Mouse (Mus musculus): Measurements from ENCODE around the gene Olfr441. TPM values are rescaled to one million over a fixed set of nuclear protein-coding genes. Genes with fewer than 3 reads are reported as not detected.
"Not testable (repeated sequence)": the region's sequence is repeated elsewhere in the genome, so short reads cannot be mapped to it uniquely, and the experiment has no call there.

Olfr441 gene
- polyA plus RNA-seq (2014; fragmentation: Nextera tagmentation; extraction: Ambion mirVana), result not detected in 2 replicates

DNA sequence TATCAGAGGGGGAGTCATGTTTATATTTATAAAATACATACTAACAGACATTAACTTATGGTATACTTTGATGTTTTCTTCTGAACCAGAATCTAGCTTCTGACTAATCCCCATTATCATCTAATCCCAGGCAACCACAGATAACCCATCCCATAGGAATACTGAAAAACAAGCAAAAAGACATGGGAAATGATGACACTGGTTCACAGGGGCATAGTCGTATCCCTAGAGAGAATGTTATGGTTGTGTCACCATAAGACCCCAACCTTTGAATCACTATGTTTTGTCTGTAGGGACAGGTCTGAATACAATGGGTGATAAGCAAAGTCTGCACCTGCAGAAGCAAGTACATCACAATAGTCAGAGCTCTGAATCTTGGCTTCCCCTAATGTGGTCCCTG is at the start of gene Olfr441:
Gene Olfr441, plus strand, starts transcription at position 301 of the 400 bp plus-strand sequence.
- not testable (repeated sequence) for H3K4me3 ChIP-seq (ENCODE audit: low read depth, low read length); H3K27ac ChIP-seq (ENCODE audit: low read depth); H3K4me2 ChIP-seq; ATAC-seq (ENCODE audit: insufficient read depth); H3K36me3 ChIP-seq (ENCODE audit: insufficient read depth); H3K9me3 ChIP-seq (ENCODE audit: low read depth, low read length); H3K27me3 ChIP-seq (ENCODE audit: insufficient read depth, low read length); DNase-seq; H3K4me1 ChIP-seq (ENCODE audit: insufficient read depth); H3K9ac ChIP-seq
- WGBS, result 78% methylated on average over 1 of the region's 1 CpGs

GRCm38 (mm10) chr6:43078750-43079149 is 27.4 kb upstream of the Olfr441 start:
- H3K9me3 ChIP-seq (ENCODE audit: low read depth, low read length), result no peaks in the 10 kb centered on the region
- H3K4me2 ChIP-seq, result no peak overlapping the region
- ATAC-seq (ENCODE audit: insufficient read depth) (no peak), DNase-seq (peak; percentile 78)
- no peaks in the 10 kb centered on the region for H3K36me3 ChIP-seq (ENCODE audit: insufficient read depth)
- no peaks in the 10 kb centered on the region for H3K27me3 ChIP-seq (ENCODE audit: insufficient read depth, low read length)
- H3K4me1 ChIP-seq (ENCODE audit: insufficient read depth), result no peaks in the 10 kb centered on the region
- H3K9ac ChIP-seq, result no peak overlapping the region
- peak; percentile 58 for TF ChIP-seq CTCF (IDR thresholded peaks at IDR 0.05; ENCODE audit: low read depth)
- WGBS, result 6% methylated on average over 2 of the region's 2 CpGs
- H3K4me3 ChIP-seq (ENCODE audit: low read depth, low read length), result no peak overlapping the region
- no peak overlapping the region for H3K27ac ChIP-seq (ENCODE audit: low read depth)

DNA sequence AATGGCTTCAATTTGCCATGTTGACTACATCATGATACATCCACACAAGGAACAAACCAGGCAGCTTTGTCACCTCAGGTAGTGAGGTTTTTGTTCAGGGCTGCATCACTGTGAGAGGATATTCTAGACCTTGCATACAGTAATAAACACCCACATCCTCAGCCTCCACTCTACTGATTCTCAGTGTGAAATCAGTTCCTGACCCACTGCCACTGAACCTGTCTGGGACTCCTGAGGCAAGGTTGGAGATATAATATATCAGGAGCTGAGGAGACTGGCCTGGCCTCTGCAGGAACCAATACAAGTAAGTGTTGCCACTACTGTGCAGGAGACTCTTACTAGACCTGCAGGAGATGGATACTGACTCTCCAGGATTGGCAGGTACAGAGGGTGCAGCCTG is 24.8 kb upstream of the Olfr441 start:
- H3K4me2 ChIP-seq; H3K9ac ChIP-seq; H3K27me3 ChIP-seq (ENCODE audit: insufficient read depth, low read length); ATAC-seq (ENCODE audit: insufficient read depth); H3K27ac ChIP-seq (ENCODE audit: low read depth); DNase-seq; H3K4me3 ChIP-seq (ENCODE audit: low read depth, low read length); H3K9me3 ChIP-seq (ENCODE audit: low read depth, low read length); H3K36me3 ChIP-seq (ENCODE audit: insufficient read depth); H3K4me1 ChIP-seq (ENCODE audit: insufficient read depth): not testable (repeated sequence)

GRCm38 (mm10) chr6:43146267-43146666 is 40.1 kb downstream of the Olfr441 start, which contains the start of gene Olfr237-ps1:
Gene Olfr237-ps1, plus strand, starts transcription at chr6:43146567.
- not testable (repeated sequence) for H3K4me2 ChIP-seq; H3K9me3 ChIP-seq (ENCODE audit: low read depth, low read length); ATAC-seq (ENCODE audit: insufficient read depth); H3K4me3 ChIP-seq (ENCODE audit: low read depth, low read length); H3K36me3 ChIP-seq (ENCODE audit: insufficient read depth); H3K27ac ChIP-seq (ENCODE audit: low read depth); H3K4me1 ChIP-seq (ENCODE audit: insufficient read depth); H3K27me3 ChIP-seq (ENCODE audit: insufficient read depth, low read length); H3K9ac ChIP-seq; DNase-seq
- 86% methylated on average over 2 of the region's 2 CpGs for WGBS

DNA sequence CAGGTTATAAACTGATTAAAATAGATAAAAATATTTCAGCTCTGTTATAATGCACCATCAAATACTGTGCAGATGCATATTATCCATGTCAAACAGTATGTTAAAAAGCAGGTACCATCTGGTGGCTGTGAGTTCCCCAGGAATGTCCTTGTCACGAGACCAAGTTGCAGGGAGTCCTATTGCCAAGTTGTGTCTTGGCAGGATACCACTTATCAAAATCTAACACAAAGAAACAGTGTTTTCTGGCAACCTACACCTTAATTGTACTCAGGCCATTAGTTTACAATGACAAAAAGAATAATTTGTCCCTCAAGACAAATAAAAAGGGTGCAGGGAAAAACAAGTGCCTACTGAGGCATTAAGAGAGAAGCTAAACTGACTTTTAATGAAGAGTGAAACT is 53.3 kb downstream of the Olfr441 start:
- DNase-seq (no peak), ATAC-seq (ENCODE audit: insufficient read depth) (no peak)
- no peaks in the 10 kb centered on the region for H3K27me3 ChIP-seq (ENCODE audit: insufficient read depth, low read length)
- H3K27ac ChIP-seq (ENCODE audit: low read depth), result no peak overlapping the region
- no peak for TF ChIP-seq CTCF (IDR thresholded peaks at IDR 0.05; ENCODE audit: low read depth)
- 56% methylated on average over 1 of the region's 1 CpGs for WGBS
- no peak overlapping the region for H3K4me2 ChIP-seq
- no peaks in the 10 kb centered on the region for H3K9me3 ChIP-seq (ENCODE audit: low read depth, low read length)
- H3K4me3 ChIP-seq (ENCODE audit: low read depth, low read length), result no peak overlapping the region
- no peak overlapping the region for H3K9ac ChIP-seq
- H3K4me1 ChIP-seq (ENCODE audit: insufficient read depth), result no peaks in the 10 kb centered on the region
- H3K36me3 ChIP-seq (ENCODE audit: insufficient read depth), result no peaks in the 10 kb centered on the region

- Histone ChIP-seq H3K4me1 (ENCODE audit: insufficient read depth) (no peaks in the 10 kb centered on the region), H3K36me3 (ENCODE audit: insufficient read depth) (no peaks in the 10 kb centered on the region), H3K4me2 (no peak within 1 kb of the TSS), H3K9me3 (ENCODE audit: low read depth, low read length) (no peaks in the 10 kb centered on the region), H3K27ac (ENCODE audit: low read depth) (no peak within 1 kb of the TSS), H3K9ac (no peak within 1 kb of the TSS), H3K4me3 (ENCODE audit: low read depth, low read length) (no peak within 1 kb of the TSS), H3K27me3 (ENCODE audit: insufficient read depth, low read length) (no peaks in the 10 kb centered on the region)
- DNase-seq, result no peak
- no peak for ATAC-seq (ENCODE audit: insufficient read depth)
- 64% methylated on average over 3 of the region's 3 CpGs for WGBS
- TF ChIP-seq CTCF (IDR thresholded peaks at IDR 0.05; ENCODE audit: low read depth), result no peak
Measured at GRCm38 (mm10) chr6:43162982-43163381, 56.8 kb downstream of the Olfr441 start, which contains the start of gene Olfr437. Gene Olfr437, plus strand, starts transcription at chr6:43163282.

DNA sequence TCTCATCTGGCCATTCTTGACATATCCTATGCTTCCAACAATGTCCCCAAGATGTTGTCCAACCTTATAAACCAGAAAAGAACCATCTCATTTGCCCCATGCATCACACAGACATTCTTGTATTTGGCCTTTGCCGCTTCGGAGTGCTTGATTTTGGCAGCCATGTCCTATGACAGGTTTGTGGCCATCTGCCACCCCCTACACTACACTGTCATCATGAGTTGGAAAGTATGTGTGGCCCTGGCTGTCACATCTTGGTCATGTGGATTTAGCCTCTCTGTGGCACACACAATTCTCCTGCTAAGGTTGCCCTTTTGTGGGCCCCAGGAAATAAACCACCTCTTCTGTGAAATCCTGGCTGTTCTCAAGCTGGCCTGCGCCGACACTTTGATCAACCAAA is 61.1 kb downstream of the Olfr441 start:
- Histone ChIP-seq H3K36me3 (ENCODE audit: insufficient read depth) (no peaks in the 10 kb centered on the region), H3K4me2 (no peak overlapping the region), H3K9me3 (ENCODE audit: low read depth, low read length) (no peaks in the 10 kb centered on the region), H3K27me3 (ENCODE audit: insufficient read depth, low read length) (no peaks in the 10 kb centered on the region), H3K27ac (ENCODE audit: low read depth) (no peak overlapping the region), H3K9ac (no peak overlapping the region), H3K4me3 (ENCODE audit: low read depth, low read length) (no peak overlapping the region), H3K4me1 (ENCODE audit: insufficient read depth) (no peaks in the 10 kb centered on the region)
- no peak for TF ChIP-seq CTCF (IDR thresholded peaks at IDR 0.05; ENCODE audit: low read depth)
- ATAC-seq (ENCODE audit: insufficient read depth) (no peak), DNase-seq (no peak)
- WGBS, result 96% methylated on average over 4 of the region's 4 CpGs

Other genes with a start within 250 kb of the Olfr441 start
- not detected in 2 replicates for gene Olfr448, start 215.9 kb upstream of the Olfr441 start, polyA plus RNA-seq (2014; fragmentation: Nextera tagmentation; extraction: Ambion mirVana)
- gene Olfr447, start 197.5 kb upstream of the Olfr441 start, polyA plus RNA-seq (2014; fragmentation: Nextera tagmentation; extraction: Ambion mirVana), result not detected in 2 replicates
- not detected in 2 replicates for gene Olfr446, start 185.0 kb upstream of the Olfr441 start, polyA plus RNA-seq (2014; fragmentation: Nextera tagmentation; extraction: Ambion mirVana)
- gene Olfr444, start 157.3 kb upstream of the Olfr441 start, polyA plus RNA-seq (2014; fragmentation: Nextera tagmentation; extraction: Ambion mirVana), result not detected in 2 replicates
- not detected in 2 replicates for gene Olfr237-ps1, start 40.2 kb downstream of the Olfr441 start, polyA plus RNA-seq (2014; fragmentation: Nextera tagmentation; extraction: Ambion mirVana)
- gene Olfr437, start 56.9 kb downstream of the Olfr441 start, polyA plus RNA-seq (2014; fragmentation: Nextera tagmentation; extraction: Ambion mirVana), result not detected in 2 replicates
- gene Olfr13, start 65.8 kb downstream of the Olfr441 start, polyA plus RNA-seq (2014; fragmentation: Nextera tagmentation; extraction: Ambion mirVana), result not detected in 2 replicates
- not detected in 2 replicates for gene Olfr435, start 90.8 kb downstream of the Olfr441 start, polyA plus RNA-seq (2014; fragmentation: Nextera tagmentation; extraction: Ambion mirVana)
- gene Olfr434, start 106.7 kb downstream of the Olfr441 start, polyA plus RNA-seq (2014; fragmentation: Nextera tagmentation; extraction: Ambion mirVana), result not detected in 2 replicates
- not detected in 2 replicates for gene Olfr47, start 125.2 kb downstream of the Olfr441 start, polyA plus RNA-seq (2014; fragmentation: Nextera tagmentation; extraction: Ambion mirVana)
- gene Arhgef5, start 159.2 kb downstream of the Olfr441 start, polyA plus RNA-seq (2014; fragmentation: Nextera tagmentation; extraction: Ambion mirVana), result 20.3 and 21.2 TPM in 2 replicates
- 0.29 and 0.45 TPM in 2 replicates for gene Nobox, start 203.2 kb downstream of the Olfr441 start, polyA plus RNA-seq (2014; fragmentation: Nextera tagmentation; extraction: Ambion mirVana)